Mouse (Mus musculus): ENCODE data around the gene Ddx21. TPM values are rescaled to one million over a fixed set of nuclear protein-coding genes. Genes with fewer than 3 reads are reported as not detected.
A peak's percentile ranks its signal among the peaks of the same experiment; 100 is the strongest.
"Not testable (repeated sequence)": the region's sequence is repeated elsewhere in the genome, so short reads cannot be mapped to it uniquely, and the experiment has no call there.

Gene Ddx21
- polyA plus RNA-seq, 1 experiment from 2014 or later, result 33.7 TPM

GRCm38 (mm10) chr10:62600056-62600455 is 2.0 kb downstream of the Ddx21 start:
- H3K4me1 ChIP-seq (replicated peaks; ENCODE audit: control insufficient read depth, insufficient read depth, low read length), result no peaks in the 10 kb centered on the region
- no peak overlapping the region for H3K9ac ChIP-seq (ENCODE audit: low read depth, low read length)
- ATAC-seq (ENCODE audit: low FRiP score), result no peak
- H3K9me3 ChIP-seq (ENCODE audit: control insufficient read depth, low read length), result no peaks in the 10 kb centered on the region
- DNase-seq (ENCODE audit: low spot score), result no peak
- no peak overlapping the region for H3K4me3 ChIP-seq (ENCODE audit: low read depth, low read length)
- no peaks in the 10 kb centered on the region for H3K27me3 ChIP-seq (ENCODE audit: control insufficient read depth, insufficient read depth, low read length)
- no peak overlapping the region for H3K27ac ChIP-seq (ENCODE audit: low read depth, low read length)
- 94% methylated on average over 6 of the region's 6 CpGs for WGBS
- H3K4me2 ChIP-seq (replicated peaks; ENCODE audit: low read depth, low read length), result no peak overlapping the region
- H3K36me3 ChIP-seq (ENCODE audit: control insufficient read depth, insufficient read depth, low read length), result 0 out of 2 replicates have a peak, but pooled peaks cover 1% of the 10 kb centered on the region

- not testable (repeated sequence) for H3K4me1 ChIP-seq (replicated peaks; ENCODE audit: control insufficient read depth, insufficient read depth, low read length); H3K9ac ChIP-seq (ENCODE audit: low read depth, low read length); H3K36me3 ChIP-seq (ENCODE audit: control insufficient read depth, insufficient read depth, low read length); H3K4me3 ChIP-seq (ENCODE audit: low read depth, low read length); H3K9me3 ChIP-seq (ENCODE audit: control insufficient read depth, low read length); H3K27me3 ChIP-seq (ENCODE audit: control insufficient read depth, insufficient read depth, low read length); ATAC-seq (ENCODE audit: low FRiP score); H3K27ac ChIP-seq (ENCODE audit: low read depth, low read length); H3K4me2 ChIP-seq (replicated peaks; ENCODE audit: low read depth, low read length); DNase-seq (ENCODE audit: low spot score)
- WGBS, result 93% methylated on average over 3 of the region's 3 CpGs
Observed at GRCm38 (mm10) chr10:62599311-62599710, 2.8 kb downstream of the Ddx21 start.

GRCm38 (mm10) chr10:62592496-62592895 is 9.6 kb downstream of the Ddx21 start:
- Histone ChIP-seq H3K9ac (ENCODE audit: low read depth, low read length) (no peak overlapping the region), H3K4me3 (ENCODE audit: low read depth, low read length) (no peak overlapping the region), H3K9me3 (ENCODE audit: control insufficient read depth, low read length) (no peaks in the 10 kb centered on the region), H3K4me1 (replicated peaks; ENCODE audit: control insufficient read depth, insufficient read depth, low read length) (no peaks in the 10 kb centered on the region), H3K27ac (ENCODE audit: low read depth, low read length) (no peak overlapping the region), H3K4me2 (replicated peaks; ENCODE audit: low read depth, low read length) (no peak overlapping the region), H3K36me3 (ENCODE audit: control insufficient read depth, insufficient read depth, low read length) (peaks cover 21% of the 10 kb centered on the region), H3K27me3 (ENCODE audit: control insufficient read depth, insufficient read depth, low read length) (no peaks in the 10 kb centered on the region)
- no peak for DNase-seq (ENCODE audit: low spot score)
- no peak for ATAC-seq (ENCODE audit: low FRiP score)
- 92% methylated on average over 7 of the region's 7 CpGs for WGBS

- ATAC-seq (ENCODE audit: low FRiP score), result no peak
Observed at GRCm38 (mm10) chr10:62590200-62590599, 11.9 kb downstream of the Ddx21 start.

GRCm38 (mm10) chr10:62588616-62589015 is 13.5 kb downstream of the Ddx21 start:
- no peak for ATAC-seq (ENCODE audit: low FRiP score)
- 89% methylated on average over 4 of the region's 4 CpGs for WGBS
- Histone ChIP-seq H3K36me3 (ENCODE audit: control insufficient read depth, insufficient read depth, low read length) (peaks cover 29% of the 10 kb centered on the region), H3K4me2 (replicated peaks; ENCODE audit: low read depth, low read length) (no peak overlapping the region), H3K4me1 (replicated peaks; ENCODE audit: control insufficient read depth, insufficient read depth, low read length) (no peaks in the 10 kb centered on the region), H3K9ac (ENCODE audit: low read depth, low read length) (no peak overlapping the region), H3K4me3 (ENCODE audit: low read depth, low read length) (no peak overlapping the region), H3K9me3 (ENCODE audit: control insufficient read depth, low read length) (no peaks in the 10 kb centered on the region), H3K27ac (ENCODE audit: low read depth, low read length) (no peak overlapping the region), H3K27me3 (ENCODE audit: control insufficient read depth, insufficient read depth, low read length) (no peaks in the 10 kb centered on the region)
- DNase-seq (ENCODE audit: low spot score), result no peak

More at GRCm38 (mm10) chr10:62590200-62590599, 11.9 kb downstream of the Ddx21 start:
- Histone ChIP-seq H3K9me3 (ENCODE audit: control insufficient read depth, low read length) (no peaks in the 10 kb centered on the region), H3K27ac (ENCODE audit: low read depth, low read length) (no peak overlapping the region), H3K4me2 (replicated peaks; ENCODE audit: low read depth, low read length) (no peak overlapping the region), H3K4me1 (replicated peaks; ENCODE audit: control insufficient read depth, insufficient read depth, low read length) (no peaks in the 10 kb centered on the region), H3K36me3 (ENCODE audit: control insufficient read depth, insufficient read depth, low read length) (peaks cover 30% of the 10 kb centered on the region), H3K9ac (ENCODE audit: low read depth, low read length) (no peak overlapping the region), H3K27me3 (ENCODE audit: control insufficient read depth, insufficient read depth, low read length) (no peaks in the 10 kb centered on the region), H3K4me3 (ENCODE audit: low read depth, low read length) (no peak overlapping the region)
- DNase-seq (ENCODE audit: low spot score), result peak; percentile 90
- WGBS, result 55% methylated on average over 6 of the region's 6 CpGs

- DNase-seq (ENCODE audit: low spot score), result no peak
- Histone ChIP-seq H3K27ac (ENCODE audit: low read depth, low read length) (no peak overlapping the region), H3K27me3 (ENCODE audit: control insufficient read depth, insufficient read depth, low read length) (no peaks in the 10 kb centered on the region), H3K9ac (ENCODE audit: low read depth, low read length) (no peak overlapping the region), H3K36me3 (ENCODE audit: control insufficient read depth, insufficient read depth, low read length) (peaks cover 28% of the 10 kb centered on the region), H3K9me3 (ENCODE audit: control insufficient read depth, low read length) (no peaks in the 10 kb centered on the region), H3K4me1 (replicated peaks; ENCODE audit: control insufficient read depth, insufficient read depth, low read length) (no peaks in the 10 kb centered on the region), H3K4me3 (ENCODE audit: low read depth, low read length) (no peak overlapping the region), H3K4me2 (replicated peaks; ENCODE audit: low read depth, low read length) (no peak overlapping the region)
- no peak for ATAC-seq (ENCODE audit: low FRiP score)
- WGBS, result 96% methylated on average over 1 of the region's 1 CpGs
Observed at GRCm38 (mm10) chr10:62583245-62583644, 18.8 kb downstream of the Ddx21 start.

GRCm38 (mm10) chr10:62582701-62583100 is 19.4 kb downstream of the Ddx21 start:
- H3K27me3 ChIP-seq (ENCODE audit: control insufficient read depth, insufficient read depth, low read length), result no peaks in the 10 kb centered on the region
- WGBS, result 81% methylated on average over 7 of the region's 7 CpGs
- H3K4me3 ChIP-seq (ENCODE audit: low read depth, low read length), result no peak overlapping the region
- H3K4me2 ChIP-seq (replicated peaks; ENCODE audit: low read depth, low read length), result no peak overlapping the region
- H3K36me3 ChIP-seq (ENCODE audit: control insufficient read depth, insufficient read depth, low read length), result peaks cover 28% of the 10 kb centered on the region
- ATAC-seq (ENCODE audit: low FRiP score), result no peak
- DNase-seq (ENCODE audit: low spot score), result no peak
- H3K9ac ChIP-seq (ENCODE audit: low read depth, low read length), result no peak overlapping the region
- no peak overlapping the region for H3K27ac ChIP-seq (ENCODE audit: low read depth, low read length)
- no peaks in the 10 kb centered on the region for H3K9me3 ChIP-seq (ENCODE audit: control insufficient read depth, low read length)
- no peaks in the 10 kb centered on the region for H3K4me1 ChIP-seq (replicated peaks; ENCODE audit: control insufficient read depth, insufficient read depth, low read length)

GRCm38 (mm10) chr10:62582263-62582662 is 19.8 kb downstream of the Ddx21 start:
- H3K9ac ChIP-seq (ENCODE audit: low read depth, low read length), result no peak overlapping the region
- H3K9me3 ChIP-seq (ENCODE audit: control insufficient read depth, low read length), result no peaks in the 10 kb centered on the region
- no peaks in the 10 kb centered on the region for H3K27me3 ChIP-seq (ENCODE audit: control insufficient read depth, insufficient read depth, low read length)
- 93% methylated on average over 17 of the region's 17 CpGs for WGBS
- no peak overlapping the region for H3K27ac ChIP-seq (ENCODE audit: low read depth, low read length)
- peaks cover 3% of the 10 kb centered on the region for H3K4me1 ChIP-seq (replicated peaks; ENCODE audit: control insufficient read depth, insufficient read depth, low read length)
- no peak for DNase-seq (ENCODE audit: low spot score)
- no peak for ATAC-seq (ENCODE audit: low FRiP score)
- H3K36me3 ChIP-seq (ENCODE audit: control insufficient read depth, insufficient read depth, low read length), result peaks cover 28% of the 10 kb centered on the region
- no peak overlapping the region for H3K4me2 ChIP-seq (replicated peaks; ENCODE audit: low read depth, low read length)
- H3K4me3 ChIP-seq (ENCODE audit: low read depth, low read length), result no peak overlapping the region

- peaks cover 17% of the 10 kb centered on the region; the same call in 1 of the 2 replicates for H3K36me3 ChIP-seq (ENCODE audit: control insufficient read depth, insufficient read depth, low read length)
- not testable (repeated sequence) for H3K4me3 ChIP-seq (ENCODE audit: low read depth, low read length); ATAC-seq (ENCODE audit: low FRiP score)
Observed at GRCm38 (mm10) chr10:62579129-62579528, 23.0 kb downstream of the Ddx21 start.

More at GRCm38 (mm10) chr10:62579129-62579528, 23.0 kb downstream of the Ddx21 start:
- H3K9ac ChIP-seq (ENCODE audit: low read depth, low read length); H3K4me1 ChIP-seq (replicated peaks; ENCODE audit: control insufficient read depth, insufficient read depth, low read length); H3K27ac ChIP-seq (ENCODE audit: low read depth, low read length); H3K27me3 ChIP-seq (ENCODE audit: control insufficient read depth, insufficient read depth, low read length); H3K9me3 ChIP-seq (ENCODE audit: control insufficient read depth, low read length); DNase-seq (ENCODE audit: low spot score); H3K4me2 ChIP-seq (replicated peaks; ENCODE audit: low read depth, low read length): not testable (repeated sequence)
- 92% methylated on average over 11 of the region's 13 CpGs for WGBS
